Mouse (Mus musculus): ENCODE measurements around the gene Snca. TPM values are rescaled to one million over a fixed set of nuclear protein-coding genes. Genes with fewer than 3 reads are reported as not detected.
A peak's percentile ranks its signal among the peaks of the same experiment; 100 is the strongest.

Gene Snca
- total RNA-seq (2014; rRNA removed; ENCODE audit: low replicate concordance) = 2.4 and 9.5 TPM in 2 replicates
- 10.6 and 15.7 TPM in 2 replicates for polyA plus RNA-seq (2015; fragmentation: Nextera tagmentation; extraction: Ambion mirVana)

- ATAC-seq (ENCODE audit: insufficient read depth, low read depth) = no peak
- H3K9ac ChIP-seq (replicated peaks; ENCODE audit: low read depth, low read length) = peak within 1 kb of the TSS; percentile 13; the same call in 1 of the 2 replicates
- H3K4me1 ChIP-seq (ENCODE audit: control insufficient read depth, insufficient read depth) = peaks cover 5% of the 10 kb centered on the region; the same call in 1 of the 2 replicates
- 3% methylated on average over 14 of the region's 14 CpGs for WGBS
- peak within 1 kb of the TSS; percentile 85 for H3K4me2 ChIP-seq (ENCODE audit: low read depth, low read length)
- no peak for DNase-seq (ENCODE audit: low spot score)
- no peaks in the 10 kb centered on the region for H3K27me3 ChIP-seq (ENCODE audit: control insufficient read depth, insufficient read depth, low read length)
- peak within 1 kb of the TSS; percentile 44 for H3K4me3 ChIP-seq (ENCODE audit: low read depth, low read length)
- H3K36me3 ChIP-seq (replicated peaks; ENCODE audit: control insufficient read depth, insufficient read depth, low read length) = no peaks in the 10 kb centered on the region
- H3K27ac ChIP-seq (ENCODE audit: low read depth) = no peak within 1 kb of the TSS
- TF ChIP-seq CTCF (IDR thresholded peaks at IDR 0.05; ENCODE audit: low read depth) (no peak), EP300 (IDR thresholded peaks at IDR 0.05; ENCODE audit: low read depth) (no peak)
- no peaks in the 10 kb centered on the region for H3K9me3 ChIP-seq (replicated peaks; ENCODE audit: control insufficient read depth, low read length)
Observed at GRCm38 (mm10) chr6:60829282-60829891, at the start of gene Snca. TSS of gene Snca (minus strand) at chr6:60829855.

GRCm38 (mm10) chr6:60870126-60870525 lies 40.5 kb upstream of the Snca start:
- ATAC-seq (ENCODE audit: insufficient read depth, low read depth) (no peak), DNase-seq (ENCODE audit: low spot score) (no peak)
- Histone ChIP-seq H3K4me1 (ENCODE audit: control insufficient read depth, insufficient read depth) (no peaks in the 10 kb centered on the region), H3K4me2 (ENCODE audit: low read depth, low read length) (no peak overlapping the region), H3K4me3 (ENCODE audit: low read depth, low read length) (no peak overlapping the region), H3K36me3 (replicated peaks; ENCODE audit: control insufficient read depth, insufficient read depth, low read length) (no peaks in the 10 kb centered on the region), H3K9me3 (replicated peaks; ENCODE audit: control insufficient read depth, low read length) (no peaks in the 10 kb centered on the region), H3K9ac (replicated peaks; ENCODE audit: low read depth, low read length) (no peak overlapping the region), H3K27ac (ENCODE audit: low read depth) (no peak overlapping the region), H3K27me3 (ENCODE audit: control insufficient read depth, insufficient read depth, low read length) (no peaks in the 10 kb centered on the region)
- 67% methylated on average over 1 of the region's 1 CpGs for WGBS
- TF ChIP-seq EP300 (IDR thresholded peaks at IDR 0.05; ENCODE audit: low read depth) (no peak), CTCF (IDR thresholded peaks at IDR 0.05; ENCODE audit: low read depth) (no peak)

GRCm38 (mm10) chr6:60856599-60856998 lies 26.9 kb upstream of the Snca start:
- 54% methylated on average over 2 of the region's 2 CpGs for WGBS
- no peak for TF ChIP-seq EP300 (IDR thresholded peaks at IDR 0.05; ENCODE audit: low read depth)
- Histone ChIP-seq H3K4me1 (ENCODE audit: control insufficient read depth, insufficient read depth) (no peaks in the 10 kb centered on the region), H3K4me2 (ENCODE audit: low read depth, low read length) (no peak overlapping the region), H3K9me3 (replicated peaks; ENCODE audit: control insufficient read depth, low read length) (no peaks in the 10 kb centered on the region), H3K36me3 (replicated peaks; ENCODE audit: control insufficient read depth, insufficient read depth, low read length) (no peaks in the 10 kb centered on the region), H3K27me3 (ENCODE audit: control insufficient read depth, insufficient read depth, low read length) (no peaks in the 10 kb centered on the region), H3K9ac (replicated peaks; ENCODE audit: low read depth, low read length) (no peak overlapping the region), H3K27ac (ENCODE audit: low read depth) (no peak overlapping the region), H3K4me3 (ENCODE audit: low read depth, low read length) (no peak overlapping the region)
- no peak for DNase-seq (ENCODE audit: low spot score)
- no peak for ATAC-seq (ENCODE audit: insufficient read depth, low read depth)

GRCm38 (mm10) chr6:60851690-60852089 lies 22.0 kb upstream of the Snca start:
- Histone ChIP-seq H3K4me2 (ENCODE audit: low read depth, low read length) (no peak overlapping the region), H3K9me3 (replicated peaks; ENCODE audit: control insufficient read depth, low read length) (no peaks in the 10 kb centered on the region), H3K36me3 (replicated peaks; ENCODE audit: control insufficient read depth, insufficient read depth, low read length) (no peaks in the 10 kb centered on the region), H3K27ac (ENCODE audit: low read depth) (no peak overlapping the region), H3K9ac (replicated peaks; ENCODE audit: low read depth, low read length) (no peak overlapping the region), H3K27me3 (ENCODE audit: control insufficient read depth, insufficient read depth, low read length) (no peaks in the 10 kb centered on the region), H3K4me3 (ENCODE audit: low read depth, low read length) (no peak overlapping the region), H3K4me1 (ENCODE audit: control insufficient read depth, insufficient read depth) (no peaks in the 10 kb centered on the region)
- 87% methylated on average over 2 of the region's 2 CpGs for WGBS
- no peak for ATAC-seq (ENCODE audit: insufficient read depth, low read depth)
- DNase-seq (ENCODE audit: low spot score) = no peak
- TF ChIP-seq CTCF (IDR thresholded peaks at IDR 0.05; ENCODE audit: low read depth) = no peak
- no peak for TF ChIP-seq EP300 (IDR thresholded peaks at IDR 0.05; ENCODE audit: low read depth)

- Histone ChIP-seq H3K27ac (ENCODE audit: low read depth) (no peak overlapping the region), H3K9ac (replicated peaks; ENCODE audit: low read depth, low read length) (peak overlapping the region; percentile 13; the same call in 1 of the 2 replicates), H3K9me3 (replicated peaks; ENCODE audit: control insufficient read depth, low read length) (no peaks in the 10 kb centered on the region), H3K4me2 (ENCODE audit: low read depth, low read length) (peak overlapping the region; percentile 85), H3K27me3 (ENCODE audit: control insufficient read depth, insufficient read depth, low read length) (no peaks in the 10 kb centered on the region), H3K4me3 (ENCODE audit: low read depth, low read length) (peak overlapping the region; percentile 44), H3K36me3 (replicated peaks; ENCODE audit: control insufficient read depth, insufficient read depth, low read length) (no peaks in the 10 kb centered on the region), H3K4me1 (ENCODE audit: control insufficient read depth, insufficient read depth) (peaks cover 5% of the 10 kb centered on the region; the same call in 1 of the 2 replicates)
- ATAC-seq (ENCODE audit: insufficient read depth, low read depth) = peak; percentile 60
- TF ChIP-seq EP300 (IDR thresholded peaks at IDR 0.05; ENCODE audit: low read depth) (no peak), CTCF (IDR thresholded peaks at IDR 0.05; ENCODE audit: low read depth) (no peak)
- 1% methylated on average over 35 of the region's 35 CpGs for WGBS
- peak; percentile 30 for DNase-seq (ENCODE audit: low spot score)
Observed at GRCm38 (mm10) chr6:60828429-60829264, 1.0 kb downstream of the Snca start.

All from heart, postnatal 0 days (tissue).